Mouse (Mus musculus) kidney, postnatal 4 days (tissue): ENCODE data around the gene Cavin1.
"Not testable (repeated sequence)": the region's sequence is repeated elsewhere in the genome, so short reads cannot be mapped to it uniquely, and the experiment has no call there.

Source experiments
- DNase-seq, 2 experiments: peaks; one replicate each; pipeline ENCODE4 v3.0.0; 2021; ENCODE audit warnings: mixed read lengths in 2 of 2

Gene Cavin1

GRCm38 (mm10) chr11:100970557-100970937, at the start of gene Cavin1:
Cavin1 (minus strand) TSS chr11:100970887.
- peak; percentile 95 to 96 for DNase-seq

DNA sequence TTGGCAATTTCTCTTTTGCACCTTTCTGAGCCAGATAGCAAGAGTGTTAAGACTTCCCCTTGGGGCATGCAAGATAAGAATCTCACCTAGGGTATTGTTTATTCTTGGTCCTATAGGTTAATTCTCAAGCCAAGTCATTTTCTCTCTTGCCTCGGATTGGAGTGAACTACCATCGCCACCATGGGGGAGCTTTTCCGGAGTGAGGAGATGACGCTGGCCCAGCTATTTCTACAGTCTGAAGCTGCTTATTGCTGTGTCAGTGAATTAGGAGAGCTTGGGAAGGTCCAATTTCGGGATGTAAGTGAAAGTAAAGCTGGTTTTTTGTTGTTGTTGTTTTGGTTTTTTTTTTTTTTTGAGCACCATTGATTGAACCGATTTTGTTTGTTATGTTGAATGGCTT, 41.0 kb upstream of the Cavin1 start:
- DNase-seq = no peak

DNA sequence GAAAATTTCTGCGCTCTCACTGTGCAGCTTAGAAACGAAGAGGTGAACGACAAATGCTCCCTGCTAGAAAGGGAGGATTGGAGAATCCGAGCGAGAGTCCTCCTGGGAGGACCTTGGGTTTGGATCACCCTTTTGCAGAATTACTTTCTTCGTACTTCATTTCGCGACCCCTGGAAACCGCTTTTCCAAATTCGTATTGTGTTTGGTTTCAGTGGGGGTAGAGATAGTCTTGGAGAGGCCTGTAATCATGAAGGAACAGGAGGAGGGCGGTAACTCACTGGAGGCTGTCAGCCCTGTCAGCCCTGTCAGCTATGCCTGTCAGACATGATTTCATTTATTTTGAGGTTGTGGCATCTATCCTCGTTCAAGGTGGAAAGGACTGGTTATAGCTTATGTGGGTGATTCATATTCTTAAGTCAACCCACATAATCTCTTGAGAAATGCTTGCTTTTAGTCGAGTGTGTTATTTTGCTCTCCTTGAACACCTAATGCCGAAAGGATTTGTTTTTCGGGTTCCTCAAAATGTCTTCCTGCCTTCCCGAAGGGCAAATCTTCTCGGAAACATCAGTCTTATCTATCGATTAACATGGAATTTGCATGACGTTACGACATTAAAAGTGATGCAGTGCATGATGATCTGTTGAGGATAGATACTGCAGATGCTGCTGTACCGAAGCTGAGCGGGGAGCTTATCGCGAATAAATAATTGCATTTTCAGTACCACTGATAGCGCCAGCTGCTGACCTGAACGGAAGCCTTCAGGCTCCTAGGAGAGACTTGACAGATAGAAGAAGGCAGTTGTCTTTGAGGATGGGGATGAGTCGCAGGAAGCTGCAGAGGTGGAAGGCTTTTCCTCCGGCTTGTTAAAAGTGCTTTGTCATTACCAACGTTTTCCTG, 39.4 kb upstream of the Cavin1 start:
- peak; percentile 10 to 27 for DNase-seq

DNA sequence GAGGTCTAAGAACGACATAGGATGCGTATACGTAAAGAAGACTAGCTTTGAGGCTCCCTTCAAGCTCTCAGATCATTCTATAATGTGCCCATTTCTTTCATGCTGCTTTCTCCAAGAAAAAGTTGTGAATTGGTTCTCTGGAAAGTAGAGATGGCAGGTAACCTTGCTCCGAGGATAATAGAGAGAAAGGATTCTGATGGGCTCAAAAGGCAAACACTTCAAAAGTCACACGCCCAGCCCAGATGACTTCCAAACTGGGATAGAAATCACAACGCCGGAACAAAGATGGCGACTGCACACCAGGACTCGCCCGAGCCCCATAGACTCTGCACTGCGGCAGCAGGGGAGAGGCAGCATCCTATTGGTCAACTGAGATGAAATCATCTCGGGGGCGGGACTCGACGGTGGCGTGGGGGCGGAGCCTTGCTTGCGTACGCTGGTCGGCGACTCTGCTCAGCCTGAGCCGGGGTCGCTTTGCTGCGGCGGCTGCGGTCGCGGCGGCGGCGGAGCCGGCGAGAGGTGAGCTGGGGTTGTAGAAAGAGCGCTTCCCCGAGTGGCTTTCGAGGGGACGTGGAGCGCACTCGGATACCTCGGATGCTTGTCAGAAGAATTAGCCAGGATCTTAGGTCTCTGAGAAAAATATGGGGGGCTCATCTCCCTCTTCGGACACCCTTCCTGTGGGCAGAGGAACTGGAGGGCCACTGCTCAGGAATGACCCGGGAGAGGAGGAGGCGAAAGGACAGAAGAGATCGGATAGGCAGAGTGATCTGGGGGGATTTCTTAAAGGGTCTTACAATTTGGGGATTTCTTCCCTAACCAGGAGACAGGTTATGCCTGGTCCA, 38.6 kb upstream of the Cavin1 start, which contains the start of gene Atp6v0a1:
Gene Atp6v0a1, plus strand, starts transcription at position 407 of the 842 bp plus-strand sequence.
- DNase-seq = peak; percentile 98 to 99

DNA sequence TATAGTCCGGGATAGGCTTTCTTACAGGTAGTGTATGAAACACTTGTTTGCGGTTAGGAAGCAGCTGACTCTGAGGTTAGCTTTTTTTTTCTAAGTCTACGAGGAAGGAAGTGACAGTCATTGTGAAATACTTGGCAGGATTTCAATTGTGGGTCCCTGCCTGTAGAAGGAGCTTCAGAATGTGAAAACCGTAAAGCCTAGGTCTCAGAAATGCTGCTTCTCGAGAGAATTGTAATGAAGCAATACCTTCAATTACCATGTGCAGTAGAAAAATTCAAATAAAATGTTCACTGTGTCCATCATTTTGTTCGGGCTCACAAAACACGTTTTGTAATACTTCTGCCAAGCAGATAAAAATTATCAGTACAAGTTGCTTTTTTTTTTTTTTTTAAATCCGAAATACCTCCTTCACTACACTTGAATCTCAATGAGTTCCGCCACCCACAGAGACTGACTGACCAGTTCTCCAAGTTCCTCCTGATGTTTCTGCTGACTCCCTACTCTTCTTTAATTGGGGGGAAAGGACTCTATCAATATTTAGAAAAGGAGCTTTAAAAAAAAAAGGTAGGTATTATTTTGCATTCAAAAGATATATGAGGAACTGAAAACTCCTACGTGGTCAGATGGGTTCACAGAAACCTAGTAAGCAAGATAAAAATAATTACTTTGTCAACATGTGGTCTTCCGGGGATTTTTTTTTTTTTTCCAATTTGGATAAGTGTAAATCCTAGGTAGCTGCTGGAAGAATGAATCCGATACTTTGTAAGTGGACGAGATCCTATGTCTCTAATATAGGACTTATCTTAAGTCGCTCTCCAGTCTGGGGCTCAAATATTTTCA, 37.7 kb upstream of the Cavin1 start:
- no peak for DNase-seq

DNA sequence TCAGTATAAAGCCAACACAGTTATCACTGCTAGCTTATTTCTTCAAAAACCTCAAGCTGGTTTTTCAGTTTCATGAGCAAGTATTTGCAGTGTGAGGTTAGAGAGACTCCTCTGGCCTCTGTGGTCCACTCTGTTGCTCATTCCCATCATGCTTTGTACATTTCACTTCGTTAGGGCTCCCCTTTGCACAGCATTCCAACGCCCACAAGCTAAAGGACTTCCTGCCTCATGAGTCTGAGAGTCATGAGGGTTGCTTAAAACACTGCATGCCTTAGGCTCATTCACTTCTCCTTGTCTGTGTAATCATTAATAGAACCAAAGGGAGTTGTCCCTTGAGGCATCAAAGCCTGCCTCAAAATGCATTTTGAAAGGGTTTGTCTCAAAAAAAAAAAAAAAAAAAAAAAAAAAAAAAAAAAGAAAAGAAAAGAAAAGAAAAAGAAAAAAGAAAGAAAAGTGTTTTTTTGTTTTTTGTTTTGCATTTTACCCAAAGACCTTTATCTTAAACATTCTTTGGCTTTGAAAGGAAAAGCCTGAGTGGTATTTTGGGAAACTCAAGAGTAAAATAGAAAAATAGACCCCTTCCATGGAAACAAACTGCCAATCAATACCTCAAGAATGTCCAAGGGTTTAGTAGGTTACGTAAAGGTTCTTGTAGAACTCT, 32.5 kb upstream of the Cavin1 start:
- peak in 1 of 2 experiments; percentile 44 for DNase-seq

DNA sequence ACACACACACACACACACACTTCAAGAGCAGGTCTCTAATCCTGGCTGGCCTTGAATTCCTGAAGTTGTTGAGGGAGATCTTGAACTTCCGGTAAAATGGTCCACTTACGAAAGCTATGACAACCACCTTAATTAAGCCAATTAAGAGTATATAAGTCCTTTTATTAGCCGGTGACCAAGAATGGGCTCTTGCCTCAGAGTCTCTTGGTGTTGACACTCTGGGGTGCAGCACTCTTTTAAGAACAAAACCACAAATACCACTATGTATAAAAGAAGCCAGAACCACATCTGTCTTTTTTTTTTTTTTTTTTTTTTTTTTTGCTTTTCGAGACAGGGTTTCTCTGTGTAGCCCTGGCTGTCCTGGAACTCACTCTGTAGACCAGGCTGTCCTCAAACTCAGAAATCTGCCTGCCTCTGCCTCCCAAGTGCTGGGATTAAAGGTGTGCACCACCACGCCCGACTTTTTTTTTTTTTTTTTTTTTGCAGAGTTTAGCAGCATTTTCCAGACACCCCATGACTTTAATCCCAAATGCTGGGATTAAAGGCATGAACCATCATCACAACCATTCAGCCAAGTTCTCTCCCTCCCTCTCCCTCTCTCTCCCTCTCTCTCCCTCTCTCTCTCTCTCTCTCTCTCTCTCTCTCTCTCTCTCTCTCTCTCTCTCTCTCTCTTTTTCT, 31.3 kb upstream of the Cavin1 start:
- DNase-seq = not testable (repeated sequence)

DNA sequence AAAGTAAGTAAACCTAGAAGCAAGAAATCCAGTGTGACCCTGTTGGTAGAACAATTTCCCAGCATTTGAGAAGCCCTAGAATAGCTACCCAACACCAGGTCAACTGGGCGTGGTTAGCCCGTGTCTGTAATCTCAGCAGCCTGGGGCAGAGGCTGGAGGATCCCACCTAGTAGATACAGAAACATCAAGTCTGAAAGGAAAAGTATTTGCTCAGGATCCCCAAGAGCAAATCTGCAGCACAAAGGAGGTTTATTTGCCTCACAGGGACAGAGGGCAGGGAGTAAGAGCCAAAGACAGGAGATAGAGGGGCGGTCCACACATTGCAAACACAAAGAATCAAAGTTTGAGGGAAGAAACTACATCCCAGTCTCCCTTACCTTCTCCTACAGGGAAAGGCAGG, 28.6 kb upstream of the Cavin1 start:
- no peak for DNase-seq

- no peak for DNase-seq
These were observed 28.1 kb upstream of the Cavin1 start for GRCm38 (mm10) chr11:100998836-100999235.

- DNase-seq = no peak
These were observed 25.8 kb upstream of the Cavin1 start for GRCm38 (mm10) chr11:100996501-100996900.

GRCm38 (mm10) chr11:100994655-100995054, 24.0 kb upstream of the Cavin1 start:
- no peak for DNase-seq

GRCm38 (mm10) chr11:100994233-100994632, 23.5 kb upstream of the Cavin1 start:
- DNase-seq = no peak

DNA sequence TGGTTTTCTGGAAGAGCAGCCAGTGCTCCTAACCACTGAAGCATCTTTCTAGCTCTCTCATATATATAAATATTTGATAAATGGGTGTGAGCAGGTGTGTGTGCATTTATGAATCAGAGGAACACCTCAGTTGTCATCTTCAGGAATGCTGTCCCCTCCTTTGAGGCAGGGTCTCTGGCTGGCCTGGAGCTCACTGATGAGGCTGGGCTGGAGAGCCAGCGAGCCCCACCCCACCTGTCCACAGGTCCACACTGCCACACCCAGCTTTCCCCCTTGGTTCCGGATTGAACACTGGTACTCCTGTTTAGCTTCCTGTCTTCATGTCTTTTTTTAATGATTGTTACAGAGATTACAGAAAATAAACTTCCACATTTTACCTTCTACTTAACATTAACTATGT, 22.8 kb upstream of the Cavin1 start:
- DNase-seq = no peak

DNA sequence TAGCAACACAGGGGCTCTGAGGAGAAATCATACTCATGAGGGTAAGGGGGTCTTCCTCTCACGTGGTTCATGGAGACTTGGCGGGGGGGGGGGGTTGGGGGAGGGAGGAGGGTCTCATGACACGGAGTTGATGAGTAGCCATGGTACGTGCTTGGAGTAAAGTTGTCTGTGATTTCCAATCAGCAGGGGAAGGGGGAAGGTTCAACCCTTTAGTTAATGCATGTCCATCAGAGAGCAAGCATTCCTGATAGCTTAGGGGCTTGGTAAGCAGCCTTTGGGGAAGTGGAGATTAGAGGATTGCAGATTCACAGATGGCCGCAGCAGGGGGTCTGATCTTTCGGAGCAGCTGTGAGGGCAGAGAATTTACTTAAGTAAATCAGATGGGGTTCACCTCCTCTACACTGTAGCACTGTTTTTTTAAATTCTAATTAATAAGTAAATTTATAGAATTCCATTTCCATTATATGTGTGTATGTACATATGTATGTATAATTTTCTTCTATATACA, 20.4 kb upstream of the Cavin1 start:
- DNase-seq = no peak

DNA sequence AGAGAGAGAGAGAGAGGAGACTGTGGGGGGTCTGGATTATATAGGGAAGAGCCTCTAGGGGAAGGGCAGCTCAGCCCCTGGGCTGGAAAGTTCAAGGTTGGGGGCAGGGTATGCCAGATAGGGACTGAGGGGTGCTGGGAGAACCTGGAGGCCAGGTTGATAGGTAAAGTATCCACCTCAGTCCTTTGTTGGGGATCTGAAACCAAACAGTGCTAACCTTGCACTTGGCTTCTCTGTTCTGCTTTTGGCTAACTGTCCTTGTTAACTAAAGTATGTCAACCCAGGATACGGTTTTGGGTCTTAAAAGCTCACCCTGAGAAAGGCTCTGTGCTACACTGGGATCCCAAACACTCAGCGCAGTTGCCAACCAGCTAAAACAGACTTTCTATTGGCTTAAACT, 19.0 kb upstream of the Cavin1 start:
- no peak for DNase-seq

DNA sequence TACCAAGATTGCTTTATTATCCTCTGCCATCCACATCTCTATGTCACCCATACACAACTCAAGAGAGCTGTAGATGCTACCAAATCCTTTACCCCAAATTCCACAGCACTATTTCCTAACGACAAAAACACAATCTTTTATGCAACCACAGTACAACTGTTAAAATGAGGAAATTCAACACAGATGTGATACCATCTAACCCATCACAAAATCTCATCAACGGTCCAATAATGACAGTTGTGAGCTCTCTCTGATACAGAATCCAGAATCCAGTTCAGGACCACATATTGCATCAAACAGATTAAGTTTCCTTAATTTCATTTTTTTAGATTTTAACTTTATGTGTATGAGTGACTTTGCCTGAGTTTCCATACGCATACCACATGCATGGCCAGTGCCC, 18.0 kb upstream of the Cavin1 start:
- no peak for DNase-seq

DNA sequence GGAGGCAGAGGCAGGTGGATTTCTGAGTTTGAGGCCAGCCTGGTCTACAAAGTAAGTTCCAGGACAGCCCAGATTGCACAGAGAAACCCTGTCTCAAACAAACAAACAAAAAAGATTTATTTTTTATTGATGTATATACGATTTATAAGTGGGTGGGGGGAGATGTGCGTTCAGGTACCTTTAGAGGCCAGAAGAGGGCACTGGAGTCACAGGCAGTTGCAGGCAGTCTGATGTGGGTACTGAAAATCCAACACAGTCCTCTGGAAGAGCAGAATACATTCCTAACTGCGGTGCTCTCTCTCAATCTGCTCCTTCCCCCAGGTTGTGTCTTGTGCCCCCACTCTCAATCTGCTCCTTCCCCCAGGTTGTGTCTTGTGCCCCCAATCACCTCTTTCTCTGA, 14.9 kb upstream of the Cavin1 start:
- DNase-seq = no peak

GRCm38 (mm10) chr11:100983778-100984131, 13.1 kb upstream of the Cavin1 start:
- DNase-seq = no peak

DNA sequence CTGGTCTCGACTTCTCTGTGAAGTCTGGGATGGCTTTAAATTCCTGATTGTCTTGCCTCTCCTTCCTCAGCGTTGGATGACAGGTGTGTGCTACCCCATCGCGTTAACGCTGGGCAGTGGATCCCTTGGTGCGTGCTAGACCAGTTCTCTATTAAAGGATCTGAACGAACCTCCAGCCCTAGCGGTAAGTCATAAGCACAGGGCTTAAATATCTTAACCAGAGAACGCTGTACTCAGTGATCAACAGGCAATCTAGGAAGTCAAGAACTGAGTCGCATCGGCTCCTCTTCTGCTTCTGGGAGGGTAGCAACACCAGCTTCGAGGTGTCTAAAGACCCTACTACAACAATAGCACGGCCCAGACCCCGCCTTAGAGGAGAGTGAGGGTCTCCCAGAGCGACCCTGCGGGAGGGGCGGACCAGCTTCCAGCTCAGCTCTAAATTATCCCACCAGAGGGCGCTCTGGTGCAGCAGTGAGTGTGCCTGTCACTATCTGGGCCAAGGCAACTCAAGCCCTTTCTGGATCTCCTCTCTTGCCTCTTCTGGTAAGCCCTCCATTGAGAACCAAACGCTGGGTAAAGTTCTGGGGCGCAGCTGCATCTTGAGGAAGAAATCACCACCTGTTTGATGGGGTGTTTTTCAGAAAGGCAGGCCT, 12.6 kb upstream of the Cavin1 start:
- peak; percentile 91 for DNase-seq

- DNase-seq = no peak
These were observed 11.4 kb upstream of the Cavin1 start for GRCm38 (mm10) chr11:100982087-100982486.

DNA sequence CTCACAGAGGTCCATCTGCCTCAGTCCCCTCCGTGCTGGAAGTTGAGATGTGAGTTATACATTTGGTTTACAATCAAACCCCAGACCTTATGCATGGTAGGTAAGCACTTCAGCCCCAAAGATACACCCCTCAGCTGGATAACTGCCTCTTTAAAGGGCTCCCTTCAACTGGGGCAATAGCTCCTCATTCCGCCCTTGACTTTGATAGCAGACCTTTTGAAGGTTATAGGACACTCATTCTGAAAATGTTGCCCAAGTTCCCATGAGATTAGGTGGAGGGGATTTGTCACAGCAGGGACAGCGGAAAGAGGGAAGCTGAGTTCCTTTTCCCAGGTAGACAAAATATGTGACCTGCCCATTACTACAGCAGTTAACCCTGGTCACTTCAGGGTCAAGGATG, 10.5 kb upstream of the Cavin1 start:
- no peak for DNase-seq
